Mouse (Mus musculus): Measurements from ENCODE around the gene Fbln1.
A peak's percentile ranks its signal among the peaks of the same experiment; 100 is the strongest.

DNA sequence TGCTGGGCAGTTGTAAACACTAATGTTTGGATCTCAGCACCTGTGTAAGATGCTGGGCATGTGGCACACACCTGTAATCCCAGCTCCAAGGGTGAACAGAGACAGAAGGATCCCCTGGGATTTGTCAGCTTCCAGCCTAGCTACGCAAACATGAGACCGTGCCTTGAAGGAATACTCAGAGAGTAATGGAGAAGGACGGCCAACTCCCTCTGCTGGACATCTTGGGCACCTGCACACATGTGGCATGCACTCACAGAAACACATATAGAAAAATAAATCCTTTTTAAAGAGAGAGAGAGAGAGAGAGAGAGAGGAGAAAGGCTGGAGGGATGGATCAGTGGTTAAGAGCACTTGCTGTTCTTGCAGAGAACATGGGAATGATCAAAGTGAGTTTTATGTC is 88.9 kb downstream of the Fbln1 start:
- TF ChIP-seq CTCF (IDR thresholded peaks at IDR 0.05; ENCODE audit: low read depth, low read length) (peak; percentile 25; the same call in 1 of the 2 replicates), POLR2A (IDR thresholded peaks at IDR 0.05; ENCODE audit: extremely low read depth, insufficient read depth, low read length) (no peak)
